Mouse (Mus musculus): ENCODE measurements around the gene Tshb. TPM values are rescaled to one million over a fixed set of nuclear protein-coding genes. Genes with fewer than 3 reads are reported as not detected.

The Tshb gene
- polyA plus RNA-seq, 1 experiment from 2014 or later: 4.3 TPM

GRCm38 (mm10) chr3:102755801-102756200, 26.7 kb downstream of the Tshb start:
- no peaks in the 10 kb centered on the region for H3K27me3 ChIP-seq (replicated peaks; ENCODE audit: control insufficient read depth, insufficient read depth, low read length)
- H3K4me2 ChIP-seq (ENCODE audit: low read depth, low read length): no peak overlapping the region
- ATAC-seq (ENCODE audit: low read depth) (no peak), DNase-seq (ENCODE audit: low spot score) (no peak)
- no peaks in the 10 kb centered on the region for H3K9me3 ChIP-seq (ENCODE audit: control insufficient read depth, low read length)
- peaks cover 8% of the 10 kb centered on the region; the same call in 1 of the 2 replicates for H3K36me3 ChIP-seq (ENCODE audit: control insufficient read depth, insufficient read depth, low read length)
- H3K9ac ChIP-seq (ENCODE audit: low read depth, low read length): no peak overlapping the region
- WGBS: 56% methylated on average over 1 of the region's 1 CpGs
- H3K27ac ChIP-seq (replicated peaks; ENCODE audit: low read depth, low read length): no peak overlapping the region
- no peaks in the 10 kb centered on the region for H3K4me1 ChIP-seq (ENCODE audit: control insufficient read depth, insufficient read depth, low read length)
- no peak overlapping the region for H3K4me3 ChIP-seq (ENCODE audit: low read depth, low read length)

DNA sequence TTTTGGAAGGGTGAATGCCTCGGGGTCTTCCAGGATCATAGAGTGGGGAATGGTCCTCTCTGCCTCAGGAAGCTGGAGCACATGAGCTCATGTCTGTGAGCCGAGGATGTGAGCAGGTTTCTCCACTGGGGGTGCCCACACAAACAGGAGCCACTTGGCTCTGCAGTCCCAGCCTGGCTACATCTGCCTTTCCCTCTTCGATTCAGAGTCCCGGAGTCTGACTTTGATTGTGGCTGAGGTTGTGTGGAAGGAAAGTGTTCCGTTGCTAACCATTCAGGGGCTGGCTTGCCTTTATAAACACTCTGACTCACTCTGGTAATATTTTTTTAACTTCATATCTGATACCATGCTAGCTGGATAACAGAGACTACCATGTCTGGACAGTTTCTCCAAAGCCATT, 30.1 kb downstream of the Tshb start:
- DNase-seq (ENCODE audit: low spot score): no peak
- no peak overlapping the region for H3K9ac ChIP-seq (ENCODE audit: low read depth, low read length)
- H3K36me3 ChIP-seq (ENCODE audit: control insufficient read depth, insufficient read depth, low read length): no peaks in the 10 kb centered on the region
- WGBS: 62% methylated on average over 5 of the region's 5 CpGs
- no peak for ATAC-seq (ENCODE audit: low read depth)
- no peak overlapping the region for H3K27ac ChIP-seq (replicated peaks; ENCODE audit: low read depth, low read length)
- H3K4me1 ChIP-seq (ENCODE audit: control insufficient read depth, insufficient read depth, low read length): no peaks in the 10 kb centered on the region
- no peaks in the 10 kb centered on the region for H3K9me3 ChIP-seq (ENCODE audit: control insufficient read depth, low read length)
- no peaks in the 10 kb centered on the region for H3K27me3 ChIP-seq (replicated peaks; ENCODE audit: control insufficient read depth, insufficient read depth, low read length)
- H3K4me3 ChIP-seq (ENCODE audit: low read depth, low read length): no peak overlapping the region
- H3K4me2 ChIP-seq (ENCODE audit: low read depth, low read length): no peak overlapping the region

DNA sequence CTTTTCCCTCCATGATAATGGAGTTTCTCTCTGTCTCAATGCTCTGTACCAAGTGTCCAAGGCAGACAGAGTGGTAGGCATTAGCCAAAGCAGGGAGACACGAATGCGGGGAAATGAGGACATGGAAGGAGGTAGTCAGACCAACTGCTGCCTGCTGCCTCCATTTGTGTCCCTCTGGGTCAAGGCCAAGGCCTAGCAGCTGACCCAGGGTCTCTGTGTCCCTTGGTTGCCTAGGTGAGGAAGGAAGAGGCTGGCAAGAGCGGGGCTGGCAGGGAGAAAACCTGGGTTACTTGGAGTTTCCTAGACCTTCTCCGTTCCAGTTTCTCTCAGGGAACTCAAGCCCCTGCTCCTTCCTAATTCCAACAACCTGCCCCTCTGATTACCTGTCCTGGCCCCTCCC, 30.5 kb downstream of the Tshb start:
- H3K27me3 ChIP-seq (replicated peaks; ENCODE audit: control insufficient read depth, insufficient read depth, low read length): no peaks in the 10 kb centered on the region
- H3K9ac ChIP-seq (ENCODE audit: low read depth, low read length): no peak overlapping the region
- H3K9me3 ChIP-seq (ENCODE audit: control insufficient read depth, low read length): no peaks in the 10 kb centered on the region
- ATAC-seq (ENCODE audit: low read depth): no peak
- H3K4me3 ChIP-seq (ENCODE audit: low read depth, low read length): no peak overlapping the region
- H3K4me2 ChIP-seq (ENCODE audit: low read depth, low read length): no peak overlapping the region
- no peak overlapping the region for H3K27ac ChIP-seq (replicated peaks; ENCODE audit: low read depth, low read length)
- WGBS: 78% methylated on average over 4 of the region's 4 CpGs
- no peaks in the 10 kb centered on the region for H3K4me1 ChIP-seq (ENCODE audit: control insufficient read depth, insufficient read depth, low read length)
- DNase-seq (ENCODE audit: low spot score): no peak
- H3K36me3 ChIP-seq (ENCODE audit: control insufficient read depth, insufficient read depth, low read length): no peaks in the 10 kb centered on the region

- Histone ChIP-seq H3K4me1 (ENCODE audit: control insufficient read depth, insufficient read depth, low read length) (no peaks in the 10 kb centered on the region), H3K9ac (ENCODE audit: low read depth, low read length) (no peak overlapping the region), H3K36me3 (ENCODE audit: control insufficient read depth, insufficient read depth, low read length) (no peaks in the 10 kb centered on the region), H3K27ac (replicated peaks; ENCODE audit: low read depth, low read length) (no peak overlapping the region), H3K4me2 (ENCODE audit: low read depth, low read length) (no peak overlapping the region), H3K4me3 (ENCODE audit: low read depth, low read length) (no peak overlapping the region), H3K27me3 (replicated peaks; ENCODE audit: control insufficient read depth, insufficient read depth, low read length) (no peaks in the 10 kb centered on the region), H3K9me3 (ENCODE audit: control insufficient read depth, low read length) (no peaks in the 10 kb centered on the region)
- DNase-seq (ENCODE audit: low spot score) (no peak), ATAC-seq (ENCODE audit: low read depth) (no peak)
- WGBS: 97% methylated on average over 3 of the region's 3 CpGs
These were observed 31.0 kb downstream of the Tshb start for GRCm38 (mm10) chr3:102751536-102751935.

DNA sequence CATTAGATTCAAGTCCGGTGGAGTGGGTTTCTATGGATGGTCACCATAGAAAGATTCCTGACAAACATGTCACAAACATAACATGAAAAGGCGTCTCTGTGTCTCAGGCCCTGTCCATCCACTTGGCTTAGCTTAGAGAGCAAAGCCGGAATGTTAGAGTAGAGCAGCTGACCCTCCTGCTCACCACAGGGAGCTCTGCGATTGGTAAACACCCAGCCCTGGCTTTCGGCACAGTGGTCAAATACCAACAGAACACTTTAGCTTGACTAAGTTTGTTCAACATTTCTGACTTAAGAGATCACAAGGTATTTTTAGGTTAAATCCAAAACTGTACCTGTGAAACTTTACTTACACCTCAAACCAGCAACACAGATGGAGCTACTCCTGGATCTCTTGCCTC, 31.4 kb downstream of the Tshb start:
- Histone ChIP-seq H3K27ac (replicated peaks; ENCODE audit: low read depth, low read length) (no peak overlapping the region), H3K9me3 (ENCODE audit: control insufficient read depth, low read length) (no peaks in the 10 kb centered on the region), H3K4me2 (ENCODE audit: low read depth, low read length) (no peak overlapping the region), H3K36me3 (ENCODE audit: control insufficient read depth, insufficient read depth, low read length) (no peaks in the 10 kb centered on the region), H3K4me3 (ENCODE audit: low read depth, low read length) (no peak overlapping the region), H3K27me3 (replicated peaks; ENCODE audit: control insufficient read depth, insufficient read depth, low read length) (no peaks in the 10 kb centered on the region), H3K9ac (ENCODE audit: low read depth, low read length) (no peak overlapping the region), H3K4me1 (ENCODE audit: control insufficient read depth, insufficient read depth, low read length) (0 out of 2 replicates have a peak, but pooled peaks cover 3% of the 10 kb centered on the region)
- ATAC-seq (ENCODE audit: low read depth): no peak
- DNase-seq (ENCODE audit: low spot score): no peak
- 86% methylated on average over 5 of the region's 5 CpGs for WGBS

DNA sequence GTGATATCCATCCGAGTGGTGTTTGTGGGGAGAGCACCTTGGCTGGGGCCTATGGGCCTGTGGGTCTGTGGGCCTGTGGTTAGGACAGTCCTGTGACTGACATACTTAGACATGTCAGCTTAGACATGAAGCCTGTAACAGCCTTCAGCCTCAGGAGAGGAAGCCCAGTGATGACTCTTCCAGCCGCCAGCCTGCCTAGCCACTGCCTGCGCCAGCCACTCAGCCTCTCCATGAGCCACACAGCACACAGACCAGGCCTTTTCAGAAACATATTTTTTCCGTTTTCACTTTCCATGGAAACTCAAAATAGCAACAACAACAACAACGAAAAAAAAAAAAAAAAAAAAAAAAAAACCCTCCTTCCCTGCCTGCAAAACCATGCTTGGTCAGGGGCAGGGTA, 33.8 kb downstream of the Tshb start:
- DNase-seq (ENCODE audit: low spot score) (no peak), ATAC-seq (ENCODE audit: low read depth) (no peak)
- no peaks in the 10 kb centered on the region for H3K36me3 ChIP-seq (ENCODE audit: control insufficient read depth, insufficient read depth, low read length)
- WGBS: 82% methylated on average over 5 of the region's 5 CpGs
- H3K27me3 ChIP-seq (replicated peaks; ENCODE audit: control insufficient read depth, insufficient read depth, low read length): no peaks in the 10 kb centered on the region
- no peak overlapping the region for H3K27ac ChIP-seq (replicated peaks; ENCODE audit: low read depth, low read length)
- no peak overlapping the region for H3K4me3 ChIP-seq (ENCODE audit: low read depth, low read length)
- H3K9ac ChIP-seq (ENCODE audit: low read depth, low read length): no peak overlapping the region
- H3K9me3 ChIP-seq (ENCODE audit: control insufficient read depth, low read length): no peaks in the 10 kb centered on the region
- no peak overlapping the region for H3K4me2 ChIP-seq (ENCODE audit: low read depth, low read length)
- peaks cover 8% of the 10 kb centered on the region; the same call in 1 of the 2 replicates for H3K4me1 ChIP-seq (ENCODE audit: control insufficient read depth, insufficient read depth, low read length)

DNA sequence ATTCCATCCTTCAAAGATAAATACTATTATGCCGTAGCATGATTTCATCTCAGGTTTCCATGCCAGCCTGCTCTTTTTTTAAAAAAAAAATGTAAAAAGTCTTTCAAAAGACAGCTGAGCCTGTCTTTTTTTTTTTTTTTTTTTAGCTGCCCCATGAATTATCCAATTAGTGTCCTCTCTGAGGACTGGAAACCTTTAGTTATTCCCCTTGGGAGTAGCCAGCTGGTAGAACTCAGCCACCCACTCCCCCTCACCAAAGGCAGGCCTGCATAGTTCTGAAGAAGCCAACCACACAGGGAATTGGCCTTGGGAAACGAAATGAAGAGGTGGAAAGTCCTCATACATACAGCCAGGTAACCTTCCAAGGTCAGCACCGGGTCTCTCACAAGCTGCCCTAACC, 34.5 kb downstream of the Tshb start:
- H3K9me3 ChIP-seq (ENCODE audit: control insufficient read depth, low read length): no peaks in the 10 kb centered on the region
- no peaks in the 10 kb centered on the region for H3K36me3 ChIP-seq (ENCODE audit: control insufficient read depth, insufficient read depth, low read length)
- DNase-seq (ENCODE audit: low spot score): peak; percentile 47
- H3K9ac ChIP-seq (ENCODE audit: low read depth, low read length): no peak overlapping the region
- no peak overlapping the region for H3K4me3 ChIP-seq (ENCODE audit: low read depth, low read length)
- ATAC-seq (ENCODE audit: low read depth): no peak; the same call in 1 of the 2 replicates
- no peaks in the 10 kb centered on the region for H3K27me3 ChIP-seq (replicated peaks; ENCODE audit: control insufficient read depth, insufficient read depth, low read length)
- peaks cover 8% of the 10 kb centered on the region; the same call in 1 of the 2 replicates for H3K4me1 ChIP-seq (ENCODE audit: control insufficient read depth, insufficient read depth, low read length)
- no peak overlapping the region for H3K27ac ChIP-seq (replicated peaks; ENCODE audit: low read depth, low read length)
- H3K4me2 ChIP-seq (ENCODE audit: low read depth, low read length): no peak overlapping the region
- WGBS: 62% methylated on average over 3 of the region's 3 CpGs

- Histone ChIP-seq H3K36me3 (ENCODE audit: control insufficient read depth, insufficient read depth, low read length) (no peaks in the 10 kb centered on the region), H3K9me3 (ENCODE audit: control insufficient read depth, low read length) (no peaks in the 10 kb centered on the region), H3K4me2 (ENCODE audit: low read depth, low read length) (no peak overlapping the region), H3K27ac (replicated peaks; ENCODE audit: low read depth, low read length) (no peak overlapping the region), H3K4me3 (ENCODE audit: low read depth, low read length) (no peak overlapping the region), H3K4me1 (ENCODE audit: control insufficient read depth, insufficient read depth, low read length) (peaks cover 10% of the 10 kb centered on the region; the same call in 1 of the 2 replicates), H3K9ac (ENCODE audit: low read depth, low read length) (no peak overlapping the region), H3K27me3 (replicated peaks; ENCODE audit: control insufficient read depth, insufficient read depth, low read length) (no peaks in the 10 kb centered on the region)
- DNase-seq (ENCODE audit: low spot score) (no peak), ATAC-seq (ENCODE audit: low read depth) (no peak)
- WGBS: 72% methylated on average over 4 of the region's 4 CpGs
These were observed 36.3 kb downstream of the Tshb start for GRCm38 (mm10) chr3:102746174-102746573.

DNA sequence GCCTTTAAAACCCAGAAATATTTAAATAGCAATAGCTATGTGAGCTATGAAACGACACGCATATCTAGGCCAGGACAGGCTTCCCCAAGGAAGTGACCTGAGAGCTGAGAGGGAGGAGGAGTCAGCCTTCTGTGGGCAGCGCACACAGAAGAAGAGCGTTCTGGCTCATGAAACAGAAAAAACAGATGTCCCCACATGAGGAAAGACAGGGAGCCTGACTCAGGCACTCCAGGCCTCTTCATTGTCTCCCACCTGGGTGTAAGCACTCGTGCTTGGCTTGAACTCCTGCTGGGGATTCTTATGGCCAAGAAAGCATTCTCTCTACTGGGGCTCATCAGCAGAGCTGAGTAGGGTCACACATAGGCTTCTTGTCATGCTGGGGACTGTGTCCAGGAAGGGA, 37.9 kb downstream of the Tshb start:
- Histone ChIP-seq H3K9ac (ENCODE audit: low read depth, low read length) (no peak overlapping the region), H3K4me1 (ENCODE audit: control insufficient read depth, insufficient read depth, low read length) (peaks cover 10% of the 10 kb centered on the region; the same call in 1 of the 2 replicates), H3K27ac (replicated peaks; ENCODE audit: low read depth, low read length) (0 out of 2 replicates have a peak overlapping the region, but pooled peaks have one; percentile 17), H3K36me3 (ENCODE audit: control insufficient read depth, insufficient read depth, low read length) (no peaks in the 10 kb centered on the region), H3K4me3 (ENCODE audit: low read depth, low read length) (no peak overlapping the region), H3K4me2 (ENCODE audit: low read depth, low read length) (no peak overlapping the region), H3K27me3 (replicated peaks; ENCODE audit: control insufficient read depth, insufficient read depth, low read length) (no peaks in the 10 kb centered on the region), H3K9me3 (ENCODE audit: control insufficient read depth, low read length) (no peaks in the 10 kb centered on the region)
- 30% methylated on average over 5 of the region's 5 CpGs for WGBS
- ATAC-seq (ENCODE audit: low read depth) (peak; percentile 50; the same call in 1 of the 2 replicates), DNase-seq (ENCODE audit: low spot score) (peak; percentile 50)

All from embryonic facial prominence, embryonic 14.5 days (tissue).